Mouse (Mus musculus): ENCODE results near the gene Oog3. TPM values are rescaled to one million over a fixed set of nuclear protein-coding genes. Genes with fewer than 3 reads are reported as not detected.

The Oog3 gene
- not detected for polyA plus RNA-seq (2017; shearing (Covaris generic))

GRCm38 (mm10) chr4:144162563-144162962 lies at the start of gene Oog3:
Gene Oog3, minus strand, starts transcription at chr4:144162663.

DNA sequence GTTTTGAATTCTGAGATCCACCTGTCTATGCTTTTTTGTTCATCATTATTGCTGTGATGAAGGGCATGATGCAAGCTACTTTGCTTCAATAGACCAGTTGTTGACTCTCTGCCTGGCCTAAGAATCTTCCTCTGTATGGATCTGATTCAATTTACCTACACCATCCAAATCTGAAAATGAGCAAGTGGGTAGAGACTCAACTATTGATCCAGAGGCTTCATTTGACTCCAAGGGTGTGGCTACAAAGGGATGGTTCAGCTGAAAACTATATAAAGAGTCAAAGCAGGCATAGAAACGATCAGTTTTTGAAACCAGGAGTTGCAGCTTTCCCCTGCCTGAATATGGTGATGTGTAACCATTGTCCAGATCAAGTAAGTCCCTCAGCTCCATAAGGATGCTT lies 28.0 kb upstream of the Oog3 start, which contains the start of gene Oog2:
Gene Oog2, plus strand, starts transcription at position 301 of the 400 bp plus-strand sequence.

Other genes with a start within 250 kb of the Oog3 start
- gene Pramef25, start 211.6 kb downstream of the Oog3 start, polyA plus RNA-seq (2017; shearing (Covaris generic)), result not detected
- not detected for gene Gm13101, start 195.7 kb downstream of the Oog3 start, polyA plus RNA-seq (2017; shearing (Covaris generic))
- not detected for gene Pramef17, start 168.3 kb downstream of the Oog3 start, polyA plus RNA-seq (2017; shearing (Covaris generic))
- not detected for gene Pramel4, start 103.5 kb downstream of the Oog3 start, polyA plus RNA-seq (2017; shearing (Covaris generic))
- gene Gm13102, start 56.2 kb downstream of the Oog3 start, polyA plus RNA-seq (2017; shearing (Covaris generic)), result not detected
- gene Oog2, start 28.1 kb upstream of the Oog3 start, polyA plus RNA-seq (2017; shearing (Covaris generic)), result not detected
- gene C87977, start 50.7 kb upstream of the Oog3 start, polyA plus RNA-seq (2017; shearing (Covaris generic)), result not detected
- not detected for gene Pramel5, start 117.8 kb upstream of the Oog3 start, polyA plus RNA-seq (2017; shearing (Covaris generic))
- not detected for gene Gm13128, start 167.6 kb upstream of the Oog3 start, polyA plus RNA-seq (2017; shearing (Covaris generic))
- not detected for gene Gm13119, start 195.3 kb upstream of the Oog3 start, polyA plus RNA-seq (2017; shearing (Covaris generic))
- not detected for gene Pramef20, start 215.3 kb upstream of the Oog3 start, polyA plus RNA-seq (2017; shearing (Covaris generic))
- gene Pramef12, start 245.8 kb upstream of the Oog3 start, polyA plus RNA-seq (2017; shearing (Covaris generic)), result not detected

Data from CD4-positive, CD25-positive, alpha-beta regulatory T cell, adult 9 weeks (primary cell).